Mouse (Mus musculus) heart, postnatal 36 days (tissue): Measurements from ENCODE around the gene Cd300ld5. TPM values are rescaled to one million over a fixed set of nuclear protein-coding genes. Genes with fewer than 3 reads are reported as not detected.
"Not testable (repeated sequence)": the region's sequence is repeated elsewhere in the genome, so short reads cannot be mapped to it uniquely, and the experiment has no call there.

Source experiments
- DNase-seq, 2 experiments: peaks; one replicate each; pipeline ENCODE4 v3.0.0; 2021 to 2022
- intact Hi-C: fragments of 180-260 bp; cut with DNase I; formaldehyde crosslinking; loops from one replicate; pipeline ENCODE4 v1.15.1; 2025
- total RNA-seq, 2 experiments: library from RNA; stranded (reverse); gene quantifications; 2 replicates each; pipeline ENCODE4 v1.2.3; 2021

Cd300ld5 gene
- total RNA-seq, 2 experiments from 2014 or later = 5.5 to 7.7 TPM

DNA sequence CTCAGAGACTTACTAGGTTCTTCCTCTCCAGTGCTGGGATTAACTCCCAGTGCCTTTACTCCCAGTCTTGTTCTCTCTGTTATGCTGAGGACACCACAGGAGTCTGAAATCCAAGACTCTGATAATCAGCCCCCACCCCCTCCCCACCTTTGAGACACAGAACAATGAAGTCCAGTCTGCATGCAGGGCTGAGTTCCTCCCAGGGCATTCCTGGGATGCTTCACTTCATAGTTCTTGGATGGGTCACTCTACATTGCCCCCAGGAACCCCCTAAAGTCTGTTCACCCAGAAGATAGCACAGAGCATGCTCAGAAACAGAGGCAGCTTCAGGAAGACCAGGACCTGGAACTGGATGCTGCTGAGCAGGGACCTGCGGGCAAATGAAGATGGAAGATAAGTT is 15.4 kb upstream of the Cd300ld5 start:
- intact Hi-C loops = loop anchor here (10.0 kb wide), 2 partner anchors 238 to 308 kb away; no protein-coding TSS in a partner anchor
- DNase-seq = no peak

DNA sequence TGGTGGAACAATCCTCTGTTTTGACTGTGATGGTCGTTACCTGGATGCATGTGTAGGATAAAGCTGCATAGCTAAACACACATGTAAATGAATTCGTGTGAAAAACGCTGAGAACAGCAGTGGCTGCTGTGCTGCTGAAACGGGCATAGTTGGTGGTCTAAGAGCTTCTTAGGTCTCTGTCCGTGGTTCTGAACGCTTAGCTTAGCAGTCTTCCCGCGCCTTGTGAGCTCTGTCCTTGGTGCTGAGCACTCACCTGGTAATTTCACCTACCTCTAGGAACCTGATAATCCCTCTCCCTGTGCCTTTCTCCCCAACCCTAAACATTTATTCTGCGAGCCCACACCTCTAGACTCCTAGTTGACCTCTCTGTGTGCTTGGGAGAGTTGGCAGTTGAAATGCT is 14.6 kb upstream of the Cd300ld5 start:
- peak in 1 of 2 experiments; percentile 25 for DNase-seq
- intact Hi-C loops = loop anchor here (10.0 kb wide), 2 partner anchors 237 to 307 kb away; no protein-coding TSS in a partner anchor

DNA sequence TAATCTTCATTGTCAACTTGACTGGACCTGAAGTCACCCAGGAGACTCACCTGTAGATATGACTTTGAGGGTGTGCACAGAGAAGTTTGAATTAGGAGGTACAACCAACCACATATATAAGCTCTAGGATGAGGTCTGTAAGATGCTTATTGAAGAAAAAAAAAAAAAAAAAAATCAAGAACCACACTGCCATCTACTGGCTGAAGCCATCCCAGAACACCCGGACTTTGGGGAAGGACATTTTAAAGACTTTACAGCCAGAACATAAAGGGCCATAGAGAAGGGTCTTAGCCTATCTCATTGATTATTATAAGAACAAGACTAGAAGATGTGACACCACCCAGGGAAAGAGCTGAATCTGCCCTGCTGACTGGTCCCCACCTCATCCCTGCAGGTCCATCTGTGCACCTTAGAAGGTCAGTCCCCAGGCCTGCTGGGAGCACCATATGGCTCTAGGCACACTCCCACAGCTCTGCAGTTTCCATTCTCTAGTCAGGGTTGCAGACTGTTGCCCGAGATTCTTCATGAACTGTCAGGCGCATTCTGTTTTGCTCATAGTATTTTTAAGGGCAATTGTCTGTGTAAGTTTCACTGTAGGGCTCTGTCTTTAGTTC is 11.8 kb upstream of the Cd300ld5 start:
- intact Hi-C loops = no loop called here
- DNase-seq = no peak

DNA sequence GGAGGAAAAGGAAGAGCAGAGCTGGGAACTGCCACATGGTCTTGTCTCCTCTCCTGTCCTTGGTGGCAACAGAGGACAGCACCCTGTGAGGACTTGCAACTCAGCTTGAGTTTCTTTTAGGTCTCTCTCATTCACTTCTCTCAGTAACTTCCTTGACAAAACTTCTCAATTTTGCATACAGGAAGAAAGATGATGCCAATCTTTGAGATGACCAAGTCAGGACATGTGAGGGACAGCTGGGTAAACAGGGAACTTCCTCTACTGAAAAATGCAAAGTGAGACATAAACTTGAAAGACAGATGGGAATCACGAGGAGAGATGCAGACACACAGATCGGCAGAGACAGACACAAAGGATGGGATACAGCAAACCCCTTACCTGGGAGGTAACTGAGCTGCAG is 10.7 kb upstream of the Cd300ld5 start, which contains the start of gene Cd300ld3:
Gene Cd300ld3 (minus strand): TSS at position 151 of the 400 bp plus-strand sequence.
- no peak for DNase-seq
- intact Hi-C loops = no loop called here

DNA sequence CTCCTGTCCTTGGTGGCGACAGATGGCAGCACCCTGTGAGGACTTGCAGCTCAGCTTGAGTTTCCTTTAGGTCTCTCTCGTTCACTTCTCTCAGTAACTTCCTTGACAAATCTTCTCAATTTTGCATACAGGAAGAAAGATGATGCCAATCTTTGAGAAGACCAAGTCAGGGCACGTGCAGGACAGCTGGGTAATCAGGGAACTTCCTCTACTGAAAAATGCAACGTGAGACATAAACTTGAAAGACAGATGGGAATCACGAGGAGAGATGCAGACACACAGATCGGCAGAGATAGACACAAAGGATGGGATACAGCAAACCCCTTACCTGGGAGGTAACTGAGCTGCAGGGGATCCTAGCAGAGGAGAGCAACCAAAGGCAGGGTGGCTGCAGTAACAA is 10.7 kb downstream of the Cd300ld5 start, which contains the start of gene Cd300ld4:
Gene Cd300ld4 (minus strand): TSS at position 101 of the 400 bp plus-strand sequence.
- DNase-seq = not testable (repeated sequence)

DNA sequence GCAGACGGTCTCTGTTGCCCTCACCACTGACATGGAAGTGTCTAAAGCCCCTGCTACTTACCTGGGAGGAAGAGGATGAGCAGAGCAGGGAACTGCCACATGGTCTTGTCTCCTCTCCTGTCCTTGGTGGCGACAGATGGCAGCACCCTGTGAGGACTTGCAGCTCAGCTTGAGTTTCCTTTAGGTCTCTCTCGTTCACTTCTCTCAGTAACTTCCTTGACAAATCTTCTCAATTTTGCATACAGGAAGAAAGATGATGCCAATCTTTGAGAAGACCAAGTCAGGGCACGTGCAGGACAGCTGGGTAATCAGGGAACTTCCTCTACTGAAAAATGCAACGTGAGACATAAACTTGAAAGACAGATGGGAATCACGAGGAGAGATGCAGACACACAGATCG is 21.5 kb downstream of the Cd300ld5 start, which contains the start of gene Cd300ld2:
Gene Cd300ld2 (minus strand): TSS at position 101 of the 400 bp plus-strand sequence.
- intact Hi-C loops, DNase-seq: not testable (repeated sequence)

More for the DNA sequence above, 10.7 kb downstream of the Cd300ld5 start, which contains the start of gene Cd300ld4:
- intact Hi-C loops = not testable (repeated sequence)

DNA sequence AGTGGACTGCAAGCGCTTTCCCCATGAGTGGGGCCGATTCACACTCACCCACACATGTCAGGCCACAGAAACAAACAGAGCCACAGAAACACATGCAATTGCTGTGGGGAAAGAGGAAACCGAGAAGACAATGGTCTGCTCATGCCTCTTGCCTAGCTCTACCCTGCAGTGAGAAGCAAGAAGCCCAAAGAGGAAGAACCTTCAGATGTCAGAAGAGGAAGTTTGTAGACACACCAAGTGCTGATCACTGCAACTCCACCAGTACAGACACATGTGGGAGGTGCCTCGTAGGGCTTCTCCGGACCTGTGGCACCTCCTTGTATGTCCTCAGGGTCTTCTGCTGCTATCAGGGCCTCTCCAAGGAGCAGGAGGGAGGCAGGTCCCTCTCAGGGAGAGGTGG is 33.5 kb downstream of the Cd300ld5 start:
- DNase-seq = no peak
- intact Hi-C loops = no loop called here

DNA sequence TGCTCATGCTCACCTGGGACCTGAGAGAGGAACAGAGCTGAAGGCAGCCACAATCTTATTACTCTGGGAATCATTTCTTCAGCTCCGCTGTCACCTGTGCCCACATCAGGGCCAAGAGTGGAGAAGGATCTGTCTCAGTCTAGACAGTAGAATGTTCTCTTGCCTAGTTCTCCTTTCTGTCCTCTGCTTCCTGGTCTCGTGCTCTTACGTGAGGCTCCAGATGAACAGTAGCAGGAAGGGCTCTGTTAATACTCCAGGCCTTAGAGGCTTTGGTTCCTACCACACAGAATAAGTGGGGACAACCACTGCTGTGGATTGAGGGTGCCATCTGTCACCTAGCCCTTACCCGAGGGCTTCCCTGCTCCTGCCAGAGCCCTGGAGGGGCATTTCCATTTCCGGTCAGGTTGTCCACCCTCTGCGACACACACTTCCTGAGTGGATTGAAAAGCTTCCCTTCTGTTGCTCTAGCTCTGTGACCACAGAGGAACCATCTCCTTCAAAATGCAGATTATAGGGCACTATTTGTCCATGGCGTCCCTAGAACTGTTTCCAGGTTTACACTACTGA is 36.0 kb downstream of the Cd300ld5 start, which contains the start of gene Cd300c2:
Gene Cd300c2 (minus strand): TSS at position 407 of the 567 bp plus-strand sequence.
- intact Hi-C loops = no loop called here
- DNase-seq = peak in 1 of 2 experiments; percentile 13

DNA sequence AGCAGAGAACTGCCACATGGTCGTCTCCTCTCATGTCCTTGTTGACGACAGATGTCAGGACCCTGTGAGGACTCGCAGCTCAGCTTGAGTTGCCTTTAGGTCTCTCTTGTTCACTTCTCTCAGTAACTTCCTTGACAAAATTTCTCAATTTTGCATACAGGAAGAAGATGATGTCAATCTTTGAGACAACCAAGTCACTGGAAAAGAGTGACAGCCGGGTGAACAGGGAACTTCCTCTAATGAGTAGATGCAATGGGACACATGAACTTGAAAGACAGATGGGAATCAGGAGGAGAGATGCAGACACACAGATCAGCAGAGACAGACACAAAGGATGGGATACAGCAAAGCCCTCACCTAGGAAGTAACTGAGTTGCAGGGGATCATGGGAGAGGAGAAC is 47.8 kb downstream of the Cd300ld5 start, which contains the start of gene Cd300ld:
Gene Cd300ld (minus strand): TSS at position 130 of the 400 bp plus-strand sequence.
- intact Hi-C loops = no loop called here
- no peak for DNase-seq

DNA sequence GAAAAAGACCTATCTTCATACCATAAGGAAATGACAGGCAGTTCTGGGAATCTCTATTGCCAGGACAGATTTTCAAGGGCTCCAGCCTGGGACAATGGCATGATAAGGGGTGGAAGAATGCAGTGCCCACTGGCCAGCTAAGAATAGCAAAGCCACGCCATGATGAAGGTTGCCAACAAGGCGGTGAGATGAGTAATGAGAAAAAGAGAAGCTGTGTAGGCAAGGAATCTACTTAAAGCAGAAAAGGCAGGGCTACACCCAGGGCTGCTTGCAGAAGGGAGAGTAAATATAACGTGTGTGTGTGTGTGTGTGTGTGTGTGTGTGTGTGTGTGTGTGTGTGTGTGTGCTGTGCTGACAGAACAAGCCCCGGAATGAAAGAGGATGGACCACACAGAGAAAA is 55.7 kb downstream of the Cd300ld5 start:
- intact Hi-C loops = no loop called here
- no peak for DNase-seq

Other genes starting within 250 kb of the Cd300ld5 start
- gene Btbd17, start 241.8 kb downstream of the Cd300ld5 start, total RNA-seq = not detected
- not detected for gene Gpr142, start 238.8 kb downstream of the Cd300ld5 start, total RNA-seq
- 10 to 100 TPM; 10.2 to 11.2 TPM for gene Gprc5c, start 186.6 kb downstream of the Cd300ld5 start, total RNA-seq
- 1 to 10 TPM; 1.6 to 1.8 TPM for gene Cd300a, start 147.7 kb downstream of the Cd300ld5 start, total RNA-seq
- 1 to 10 TPM in 1 of 2 experiments, under 1 TPM in 1; 0.75 to 1.7 TPM for gene Cd300lb, start 103.4 kb downstream of the Cd300ld5 start, total RNA-seq
- gene Cd300c, start 68.6 kb downstream of the Cd300ld5 start, total RNA-seq = not detected
- gene Cd300ld, start 47.8 kb downstream of the Cd300ld5 start, total RNA-seq = 1 to 10 TPM; 1.5 to 1.6 TPM
- gene Cd300c2, start 35.9 kb downstream of the Cd300ld5 start, total RNA-seq = 1 to 10 TPM; 2.4 to 3.4 TPM
- gene Cd300ld2, start 21.6 kb downstream of the Cd300ld5 start, total RNA-seq = not detected
- not detected for gene Cd300ld4, start 10.8 kb downstream of the Cd300ld5 start, total RNA-seq
- gene Cd300ld3, start 10.6 kb upstream of the Cd300ld5 start, total RNA-seq = 10 to 100 TPM in 1 of 2 experiments, 1 to 10 TPM in 1; 8.3 to 10.1 TPM
- gene Cd300e, start 24.4 kb upstream of the Cd300ld5 start, total RNA-seq = under 1 TPM; 0.22 to 0.49 TPM
- under 1 TPM; 0.54 to 0.72 TPM for gene Rab37, start 53.7 kb upstream of the Cd300ld5 start, total RNA-seq
- under 1 TPM; 0.08 to 0.33 TPM for gene Cd300lf, start 96.2 kb upstream of the Cd300ld5 start, total RNA-seq
- gene Slc9a3r1, start 125.6 kb upstream of the Cd300ld5 start, total RNA-seq = 10 to 100 TPM in 1 of 2 experiments, 1 to 10 TPM in 1; 9.9 to 10.5 TPM
- gene Tmem104, start 149.7 kb upstream of the Cd300ld5 start, total RNA-seq = 10 to 100 TPM; 10.4 to 12.5 TPM
- 10 to 100 TPM; 19.8 to 28.0 TPM for gene Nat9, start 150.1 kb upstream of the Cd300ld5 start, total RNA-seq
- gene Grin2c, start 229.5 kb upstream of the Cd300ld5 start, total RNA-seq = under 1 TPM; 0.11 to 0.25 TPM
- gene Fdxr, start 239.3 kb upstream of the Cd300ld5 start, total RNA-seq = 1 to 10 TPM; 9.5 to 9.7 TPM